Comparison of ENCODE assay signal across 8 mouse cellular contexts in genomic region chr10:128344568-128345275, GRCm38 (mm10). TPM values are rescaled to one million over a fixed set of nuclear protein-coding genes. Genes with fewer than 3 reads are reported as not detected.
DNase-seq lines count a peak whose midpoint lies in the region.

No protein-coding gene starts in this region.

- intact Hi-C loops in heart, postnatal 10 days (cut with DNase I): no loop called here

- DNase-seq in embryo, embryonic 10 days (ENCODE audit: low spot score): peak; percentile 40
- DNase-seq in embryo, embryonic 9.5 days (ENCODE audit: extremely low spot score): no peak
- peak; percentile 85 for DNase-seq in adipocyte (ENCODE audit: low spot score)
- peak; percentile 88 for DNase-seq in fat pad, adult 2 months (ENCODE audit: extremely low read depth, low read depth, low spot score)
- DNase-seq in heart, postnatal 10 days: peak; percentile 84 to 87
- DNase-seq in layer of hippocampus, postnatal 10 days (ENCODE audit: low spot score in 2 of 2): peak; percentile 35 to 45
- peak; percentile 84 to 87 for DNase-seq in lung, postnatal 4 days
- DNase-seq in spleen, adult 18-20 months: peak; percentile 37 to 65

RNA-seq across cellular contexts. Expression of gene Cs, which starts 7.2 kb away (rescaled TPM):
- 1,000 to 10,000 TPM; 1,017 to 1,070 TPM for total RNA-seq in heart, postnatal 10 days (2021)
- 100 to 1,000 TPM; 277 to 286 TPM for total RNA-seq in layer of hippocampus, postnatal 10 days (2021)

RNA-seq across cellular contexts. Expression of gene Cnpy2, which starts 22.5 kb away (rescaled TPM):
- total RNA-seq in heart, postnatal 10 days (2021): 10 to 100 TPM; 78.3 to 95.1 TPM
- 10 to 100 TPM; 75.5 to 78.5 TPM for total RNA-seq in layer of hippocampus, postnatal 10 days (2021)

RNA-seq across cellular contexts. Expression of gene Coq10a, which starts 24.1 kb away (rescaled TPM):
- 100 to 1,000 TPM; 156 to 159 TPM for total RNA-seq in heart, postnatal 10 days (2021)
- total RNA-seq in layer of hippocampus, postnatal 10 days (2021): 10 to 100 TPM; 55.6 to 58.8 TPM

RNA-seq across cellular contexts. Expression of gene Ankrd52, which starts 32.2 kb away (rescaled TPM):
- 10 to 100 TPM; 43.1 to 43.7 TPM for total RNA-seq in heart, postnatal 10 days (2021)
- total RNA-seq in layer of hippocampus, postnatal 10 days (2021): 10 to 100 TPM; 79.0 to 80.3 TPM

RNA-seq across cellular contexts. Expression of gene Pan2, which starts 41.6 kb away (rescaled TPM):
- total RNA-seq in heart, postnatal 10 days (2021): 10 to 100 TPM; 16.5 to 17.5 TPM
- total RNA-seq in layer of hippocampus, postnatal 10 days (2021): 10 to 100 TPM; 15.5 to 15.8 TPM
